Mouse (Mus musculus) liver, adult 2 months (tissue): ENCODE data around the gene B4galnt2.

Source experiments
- CTCF ChIP-seq: fragments of 200-500 bp; IDR thresholded peaks from 2 replicates; pipeline ENCODE4 v1.5.1; 2011; ENCODE audit warnings: low read depth, low read length, control low read depth
- POLR2A ChIP-seq: fragments of 200-500 bp; IDR thresholded peaks from 2 replicates; pipeline ENCODE4 v1.6.1; 2011; ENCODE audit warnings: low read length, control low read depth; ENCODE audit not compliant: insufficient read depth; ENCODE audit errors: extremely low read depth

GRCm38 (mm10) chr11:95915006-95915710, 467 bp upstream of the B4galnt2 start:
- TF ChIP-seq CTCF, result no peak
- no peak for TF ChIP-seq POLR2A
